Mouse (Mus musculus) cerebellum, adult (tissue): ENCODE measurements around the gene Mcts2.

Experiments
- ATAC-seq: cut with Nextera tagmentation; 2 replicates; pipeline ENCODE4 v1.9.2; 2017; ENCODE audit warnings: mild to moderate bottlenecking, moderate library complexity, mixed read lengths; ENCODE audit not compliant: insufficient number of reproducible peaks, low FRiP score, low TSS enrichment

Gene Mcts2

DNA sequence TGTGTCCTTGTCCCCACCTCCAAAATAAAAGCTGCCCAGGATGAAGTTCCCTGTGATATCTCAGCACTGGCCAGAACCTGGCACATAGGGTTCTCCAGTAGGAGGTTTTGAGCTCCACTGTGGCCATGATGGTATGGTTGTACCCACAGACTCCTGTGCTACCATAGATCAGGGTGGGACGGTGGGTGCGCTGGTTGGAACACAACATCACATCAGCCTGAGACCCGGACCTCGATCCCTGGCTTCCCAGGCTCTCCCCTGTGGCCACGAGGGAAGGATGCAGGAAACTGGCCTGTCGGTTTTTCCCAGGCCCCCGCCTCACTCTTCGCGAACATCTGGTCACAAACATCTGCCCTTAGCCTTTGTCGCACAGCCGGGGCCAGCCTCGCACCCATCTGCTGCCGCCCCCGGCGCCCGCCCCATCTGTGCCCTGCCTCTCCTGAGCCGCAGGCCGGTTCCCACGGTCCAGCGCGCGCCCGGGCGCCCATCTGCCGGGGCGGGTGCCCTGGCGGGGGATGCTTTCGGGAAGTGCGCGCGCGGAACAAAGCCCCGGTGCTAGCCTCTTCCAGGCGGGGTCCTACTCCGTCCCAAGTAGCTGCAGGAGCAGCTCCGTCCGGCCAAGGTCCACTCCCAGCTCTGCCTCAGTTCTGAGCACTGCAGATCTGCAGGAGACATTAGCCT lies 37.0 kb downstream of the Mcts2 start:
- ATAC-seq, result no peak; the same call in 1 of the 2 replicates

DNA sequence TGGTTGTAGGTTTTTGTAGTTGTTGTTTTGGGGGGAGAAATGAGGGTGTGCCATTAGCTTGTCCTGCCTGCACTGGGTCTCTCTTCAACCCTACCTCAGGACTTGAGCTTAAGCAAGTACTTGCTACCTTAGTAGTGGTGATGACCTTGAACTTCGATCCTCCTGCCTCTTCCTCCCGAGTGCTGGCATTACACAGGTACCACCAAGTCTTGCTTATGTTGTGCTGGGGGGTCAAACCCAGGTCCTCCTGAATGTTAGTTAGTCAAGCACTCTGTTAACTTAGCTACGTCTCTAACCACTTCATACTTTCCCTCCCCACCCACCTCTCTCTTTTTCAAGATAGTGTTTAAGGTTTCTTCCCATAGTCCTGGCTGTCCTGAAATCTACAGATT lies 37.5 kb downstream of the Mcts2 start:
- ATAC-seq, result no peak

DNA sequence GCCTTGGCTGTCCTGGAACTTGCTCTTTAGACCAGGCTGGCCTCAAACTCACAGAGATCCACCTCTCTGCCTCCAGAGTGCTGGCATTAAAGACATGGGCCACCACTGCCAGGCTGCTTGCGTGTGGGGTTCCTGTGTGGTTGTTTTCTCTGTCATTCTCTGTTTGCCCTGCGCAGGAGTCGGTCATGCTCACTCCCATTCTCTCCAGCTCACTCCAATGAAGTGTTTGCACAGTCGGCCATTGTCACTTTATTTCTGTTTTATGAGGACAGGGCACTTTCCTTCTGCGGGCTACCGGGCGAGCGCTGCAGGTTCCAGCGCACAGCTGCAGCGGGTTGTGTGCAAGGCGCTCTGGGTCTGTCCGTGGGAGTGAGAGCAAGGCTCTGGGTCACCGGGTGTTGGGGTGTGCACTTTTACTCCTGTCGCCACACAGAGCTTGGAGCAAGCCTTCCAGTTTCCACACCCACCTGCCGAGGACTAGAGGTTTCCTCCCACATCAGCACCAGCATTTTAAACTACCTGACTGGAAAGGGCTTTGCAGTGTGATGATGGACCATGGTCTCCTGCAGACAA lies 38.4 kb downstream of the Mcts2 start:
- ATAC-seq, result no peak

DNA sequence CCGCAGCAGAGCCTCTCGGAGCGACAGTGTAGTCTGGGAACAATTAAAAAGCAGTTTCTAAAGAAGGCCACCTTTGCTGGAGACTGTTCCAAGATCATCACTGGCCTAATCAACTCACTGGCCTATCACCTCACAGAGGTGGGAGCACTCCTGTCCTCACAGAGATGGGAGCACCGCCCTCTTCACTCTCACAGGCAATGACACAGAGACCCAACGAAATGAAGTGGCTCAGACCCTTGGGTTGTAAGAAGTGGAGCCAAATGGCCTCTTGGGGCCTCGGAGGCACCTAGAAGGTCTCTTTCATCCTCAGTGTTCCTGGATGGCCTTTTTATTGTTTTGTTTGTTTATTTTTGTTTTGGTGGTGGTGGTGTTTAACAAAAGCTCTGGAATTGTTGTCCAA lies 39.4 kb downstream of the Mcts2 start:
- no peak for ATAC-seq

DNA sequence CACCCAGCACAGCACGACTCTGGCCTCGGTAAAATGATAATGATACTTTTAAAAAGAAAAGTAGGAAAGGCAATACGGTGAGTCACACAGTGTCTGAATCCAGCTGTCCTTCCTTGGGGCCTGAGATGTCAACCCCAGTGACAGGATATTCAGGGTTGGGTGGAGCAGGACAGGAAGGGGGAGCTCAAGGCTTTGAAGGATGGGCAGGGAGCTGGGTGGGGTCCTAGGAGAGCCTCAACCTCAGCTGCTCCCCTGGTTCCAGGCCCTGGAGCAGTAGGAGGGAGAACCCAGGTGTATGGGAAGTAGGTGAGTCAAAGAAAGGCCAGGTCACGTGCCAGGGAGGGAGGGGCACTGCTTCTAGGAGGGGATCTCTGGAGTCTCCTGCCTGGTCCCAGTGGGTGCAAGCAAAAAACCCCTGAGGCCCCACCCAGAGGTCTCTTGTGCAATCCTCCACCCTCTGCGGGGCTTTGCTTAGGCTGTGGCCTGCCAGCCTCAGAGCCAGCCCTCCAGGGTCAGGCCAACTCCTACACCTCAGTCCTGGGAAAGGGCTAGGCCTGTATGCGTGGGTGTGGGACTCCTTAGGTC lies 40.0 kb downstream of the Mcts2 start:
- no peak for ATAC-seq

DNA sequence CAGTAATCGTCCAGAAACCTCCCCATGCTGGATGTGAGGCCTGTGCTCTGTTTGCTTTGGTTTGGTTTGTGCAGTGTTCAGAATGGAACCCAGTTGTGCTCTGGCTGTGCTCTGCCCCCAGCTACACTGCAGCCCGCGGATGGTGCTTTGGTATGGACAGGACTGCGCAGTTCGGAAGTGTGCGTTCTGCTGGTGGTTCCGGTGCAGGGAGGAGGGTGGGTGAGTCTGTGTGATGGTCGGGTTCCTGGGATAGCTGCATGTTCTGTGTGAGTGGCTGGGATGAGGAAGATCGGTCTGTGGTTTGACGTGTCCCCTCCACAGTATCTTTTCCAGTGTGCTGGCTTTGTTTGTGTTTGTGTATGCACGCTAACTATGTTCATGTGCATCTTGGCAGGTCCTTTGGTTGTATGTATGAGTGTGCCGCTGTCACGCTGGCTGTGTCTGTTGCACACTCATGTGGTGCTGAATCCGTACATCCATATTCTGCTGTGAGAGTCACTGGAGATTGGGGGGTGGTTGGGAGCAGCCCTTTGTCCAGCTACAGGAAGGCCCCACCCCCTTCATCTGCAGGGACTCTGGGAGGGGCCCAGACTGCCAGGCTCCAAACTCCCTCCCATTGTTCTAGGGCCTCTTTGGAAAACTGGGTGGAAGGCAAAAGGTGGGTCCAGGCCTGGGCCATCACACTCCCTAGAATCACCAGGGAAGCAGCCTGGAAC lies 41.1 kb downstream of the Mcts2 start:
- ATAC-seq, result no peak

DNA sequence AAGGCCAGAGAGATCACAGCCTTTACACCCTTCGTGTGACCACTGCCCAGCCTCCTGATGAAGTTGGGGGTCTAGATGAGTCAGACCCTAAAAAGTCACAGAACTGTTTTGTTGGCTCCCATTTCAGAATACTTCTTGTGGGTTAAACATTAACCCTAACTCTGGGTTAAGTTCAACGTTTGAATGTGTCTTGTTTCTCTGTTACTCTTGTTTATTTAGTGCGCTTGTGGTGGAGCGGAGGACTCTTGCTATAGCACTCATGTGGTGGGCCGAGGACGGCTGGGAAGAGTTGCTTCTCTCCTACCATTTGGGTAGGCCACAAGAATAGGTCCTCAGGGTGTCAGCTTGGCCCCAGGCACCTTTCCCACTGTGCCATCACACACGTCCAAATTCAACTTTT lies 41.8 kb downstream of the Mcts2 start:
- no peak for ATAC-seq

DNA sequence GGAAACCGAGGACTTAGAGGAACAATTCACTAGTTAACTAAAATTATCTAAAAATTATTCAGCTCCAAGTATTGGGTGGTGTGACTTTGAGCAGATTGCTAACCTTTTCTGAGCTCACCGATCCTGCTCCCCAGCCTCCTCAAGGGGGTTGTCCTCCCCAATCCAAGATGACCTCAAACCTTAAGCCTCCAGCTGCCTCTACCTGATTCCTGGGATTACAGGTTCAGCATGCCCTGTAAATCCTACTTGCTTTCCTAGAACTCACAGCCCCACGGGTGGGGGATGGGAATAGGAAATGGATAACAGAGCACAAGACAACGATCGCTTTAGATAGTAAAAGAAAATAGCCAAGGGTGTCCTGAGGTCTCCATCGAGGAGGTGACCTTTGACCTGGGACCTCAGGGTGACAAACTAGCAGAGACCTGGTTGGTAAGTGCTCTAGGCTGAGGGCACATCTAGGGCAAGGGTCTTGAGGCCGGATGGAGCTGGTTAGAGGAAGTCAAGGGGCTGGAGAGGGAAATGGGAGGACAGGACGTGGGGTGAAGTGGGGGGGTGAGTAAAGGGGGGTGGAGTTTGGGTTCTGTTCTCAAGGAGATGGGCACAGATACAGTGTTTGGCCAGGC lies 42.3 kb downstream of the Mcts2 start:
- no peak for ATAC-seq

DNA sequence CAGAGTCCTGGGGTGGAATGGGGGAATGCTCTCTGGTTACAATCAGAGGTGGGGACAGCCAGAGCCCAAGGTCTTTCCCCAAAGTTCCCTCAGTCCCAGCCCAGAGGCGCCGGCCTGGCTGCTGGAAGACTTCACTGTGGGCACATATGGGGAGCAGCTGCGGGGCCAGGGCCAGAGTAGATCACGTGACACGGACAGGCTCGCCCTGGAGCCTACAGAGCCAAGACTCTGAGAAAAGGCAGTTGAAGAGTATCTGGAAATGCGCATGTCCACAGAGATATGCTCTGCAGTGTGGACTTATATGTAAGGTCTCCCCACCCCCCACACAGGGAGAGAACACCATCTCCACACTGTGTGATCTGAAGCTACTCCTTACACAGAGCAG lies 42.8 kb downstream of the Mcts2 start:
- ATAC-seq, result no peak

DNA sequence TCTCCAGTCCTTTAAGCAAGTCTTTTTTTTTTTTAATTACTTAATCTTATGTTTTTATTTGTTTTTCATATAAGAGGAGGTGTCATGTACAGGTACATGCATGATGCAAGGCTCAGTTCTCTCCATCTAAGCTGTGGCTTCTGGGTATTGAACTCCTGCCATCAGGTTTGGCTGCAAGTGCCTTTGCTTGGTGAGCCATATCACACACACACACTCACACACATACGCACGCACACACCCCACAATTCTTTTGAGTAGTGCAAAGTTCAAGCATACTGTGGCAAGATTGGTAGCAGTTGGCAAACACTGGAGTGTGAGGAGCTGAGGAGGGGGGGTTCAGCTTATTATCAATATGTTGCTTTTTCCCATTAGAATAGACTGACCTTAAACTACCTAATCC lies 46.4 kb downstream of the Mcts2 start:
- no peak for ATAC-seq

DNA sequence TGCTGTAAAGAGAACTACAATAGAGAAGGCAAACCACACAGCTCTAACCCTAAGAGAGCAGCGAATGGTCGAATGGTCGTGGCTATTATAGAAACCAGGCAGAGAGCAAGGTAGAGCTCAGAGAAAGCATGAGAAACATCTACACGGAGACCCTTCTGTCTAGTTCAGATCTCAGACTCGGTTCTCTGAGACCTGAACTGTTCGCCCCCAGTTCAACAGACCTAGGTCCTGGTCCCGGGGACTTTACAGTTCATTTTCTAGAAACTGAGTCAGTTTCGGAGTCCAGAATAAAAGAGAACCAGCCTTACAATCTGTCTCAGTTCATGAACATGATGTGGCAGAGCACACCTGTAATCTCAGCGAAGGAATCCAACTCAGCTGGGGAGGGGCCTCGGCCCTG lies 47.7 kb downstream of the Mcts2 start:
- ATAC-seq, result no peak

DNA sequence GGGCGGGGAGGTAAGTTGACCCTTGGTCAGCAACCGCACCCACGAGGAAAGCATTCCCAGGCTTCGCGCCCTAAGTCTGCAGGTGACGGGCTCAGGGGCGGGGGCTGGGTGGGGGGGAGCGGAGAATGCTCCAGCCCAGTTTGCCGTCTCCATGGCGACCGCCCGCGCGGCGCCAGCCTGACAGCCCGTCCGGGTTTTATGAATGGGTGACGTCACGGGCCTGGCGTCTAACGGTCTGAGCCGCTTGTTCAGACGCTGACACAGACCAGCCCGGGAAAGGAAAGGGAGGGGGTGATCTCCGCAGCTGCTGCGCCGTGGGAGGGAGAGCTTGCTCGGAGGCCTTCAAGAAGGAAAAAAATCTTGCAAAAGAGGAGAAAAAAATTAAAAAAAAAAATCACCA lies 48.1 kb downstream of the Mcts2 start:
- ATAC-seq, result peak; percentile 57; the same call in 1 of the 2 replicates

DNA sequence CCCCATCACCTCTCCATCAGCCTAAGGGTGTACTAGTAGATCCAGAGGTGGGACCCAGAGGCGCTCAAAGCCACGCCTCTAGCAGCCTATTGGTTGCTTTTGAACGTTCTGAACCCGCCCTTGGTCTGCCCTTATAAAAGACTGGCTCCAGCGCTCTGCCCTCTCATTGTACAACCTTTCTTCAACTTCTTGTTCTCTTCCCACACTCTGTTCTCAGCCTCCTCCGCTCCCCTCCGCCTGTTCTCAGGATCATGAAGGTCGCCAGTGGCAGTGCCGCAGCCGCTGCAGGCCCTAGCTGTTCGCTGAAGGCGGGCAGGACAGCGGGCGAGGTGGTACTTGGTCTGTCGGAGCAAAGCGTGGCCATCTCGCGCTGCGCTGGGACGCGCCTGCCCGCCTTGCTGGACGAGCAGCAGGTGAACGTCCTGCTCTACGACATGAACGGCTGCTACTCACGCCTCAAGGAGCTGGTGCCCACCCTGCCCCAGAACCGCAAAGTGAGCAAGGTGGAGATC lies 49.3 kb downstream of the Mcts2 start, which contains the start of gene Id1:
Id1 (plus strand) TSS at position 162 of the 512 bp plus-strand sequence.
- ATAC-seq, result no peak

DNA sequence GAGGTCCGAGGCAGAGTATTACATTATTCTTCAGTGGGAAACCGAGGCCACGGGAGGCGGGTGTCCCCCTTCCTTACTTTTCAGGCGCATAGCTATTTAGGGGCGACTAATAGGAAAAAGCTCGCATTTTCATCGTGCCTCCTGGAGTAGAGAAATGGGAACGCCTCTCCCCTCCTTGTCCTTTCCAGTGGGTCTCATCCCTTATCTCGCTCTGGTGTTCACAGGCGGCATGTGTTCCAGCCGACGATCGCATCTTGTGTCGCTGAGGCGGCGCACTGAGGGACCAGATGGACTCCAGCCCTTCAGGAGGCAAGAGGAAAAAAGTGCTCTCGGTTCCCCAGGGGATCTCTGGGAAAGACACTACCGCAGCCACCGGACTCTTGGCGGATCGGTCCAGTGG lies 49.9 kb downstream of the Mcts2 start:
- no peak for ATAC-seq
